Mouse (Mus musculus) heart, embryonic 14.5 days (tissue): Measurements from ENCODE around the gene Gm45021. TPM values are rescaled to one million over a fixed set of nuclear protein-coding genes. Genes with fewer than 3 reads are reported as not detected.

Experiments used
- ATAC-seq: fragments of 200-750 bp; cut with Nextera tagmentation; 2 replicates; pipeline ENCODE4 v1.8.0; 2017; ENCODE audit warnings: low read depth, moderate TSS enrichment; ENCODE audit not compliant: insufficient number of reproducible peaks, insufficient read depth, low FRiP score
- H3K27ac ChIP-seq, 2 experiments: fragments of 200-500 bp in 1 of 2; fragments of 300-500 bp in 1 of 2; sonication (generic) in 1 of 2; replicated peaks in 1 of 2; 2 replicates each; pipeline ENCODE4 v1.5.1; 2012 to 2014; ENCODE audit warnings: low read depth in 2 of 2, low read length in 2 of 2, control low read depth in 1 of 2, mild to moderate bottlenecking in 1 of 2, mixed read lengths in 1 of 2; ENCODE audit not compliant: control insufficient read depth in 1 of 2, insufficient read depth in 1 of 2
- H3K27me3 ChIP-seq: fragments of 300-500 bp; sonication (generic); 2 replicates; pipeline ENCODE4 v1.6.1; 2014; ENCODE audit warnings: mild to moderate bottlenecking, low read length, control low read depth; ENCODE audit not compliant: control insufficient read depth, insufficient read depth
- H3K36me3 ChIP-seq: fragments of 300-500 bp; sonication (generic); 2 replicates; pipeline ENCODE4 v1.6.1; 2014; ENCODE audit warnings: mild to moderate bottlenecking, control low read depth, low read length, mixed read lengths; ENCODE audit not compliant: control insufficient read depth, insufficient read depth
- H3K4me1 ChIP-seq, 2 experiments: fragments of 200-500 bp in 1 of 2; fragments of 300-500 bp in 1 of 2; sonication (generic) in 1 of 2; 2 replicates each; pipeline ENCODE4 v1.6.1; 2012 to 2014; ENCODE audit warnings: low read length in 2 of 2, control low read depth in 1 of 2, mixed read lengths in 1 of 2; ENCODE audit not compliant: control insufficient read depth in 2 of 2, insufficient read depth in 2 of 2
- H3K4me2 ChIP-seq: fragments of 300-500 bp; sonication (generic); 2 replicates; pipeline ENCODE4 v1.6.1; 2014; ENCODE audit warnings: mild to moderate bottlenecking, low read length
- H3K4me3 ChIP-seq, 2 experiments: fragments of 200-500 bp in 1 of 2; fragments of 300-500 bp in 1 of 2; sonication (generic) in 1 of 2; 2 replicates each; pipeline ENCODE4 v1.5.1; 2012 to 2014; ENCODE audit warnings: low read length in 2 of 2, mild to moderate bottlenecking in 2 of 2, control low read depth in 1 of 2, low read depth in 1 of 2, moderate library complexity in 1 of 2; ENCODE audit not compliant: control insufficient read depth in 1 of 2, insufficient read depth in 1 of 2
- H3K9ac ChIP-seq: fragments of 300-500 bp; sonication (generic); 2 replicates; pipeline ENCODE4 v1.6.1; 2014; ENCODE audit warnings: mild to moderate bottlenecking, low read length
- H3K9me3 ChIP-seq: fragments of 300-500 bp; sonication (generic); 2 replicates; pipeline ENCODE4 v1.6.1; 2016; ENCODE audit warnings: low read length, control low read depth; ENCODE audit not compliant: control insufficient read depth
- WGBS: fragments of 180-500 bp; shearing (Covaris S2); extraction: QIAGEN DNeasy Blood & Tissue Kit; methylation state at CpG from one replicate; pipeline ENCODE4 v1.1.7; 2014; 5-methylcytosine and 5-hydroxymethylcytosine counted together
- polyA plus RNA-seq: library from polyadenylated mRNA; unstranded; fragments of >200 nt; fragmentation: Nextera tagmentation; extraction: Ambion mirVana; gene quantifications from 2 replicates; pipeline ENCODE4 v1.2.1, GENCODE M21; 2014

Gm45021 gene
- polyA plus RNA-seq, 1 experiment from 2014 or later, result 1.3 TPM

DNA sequence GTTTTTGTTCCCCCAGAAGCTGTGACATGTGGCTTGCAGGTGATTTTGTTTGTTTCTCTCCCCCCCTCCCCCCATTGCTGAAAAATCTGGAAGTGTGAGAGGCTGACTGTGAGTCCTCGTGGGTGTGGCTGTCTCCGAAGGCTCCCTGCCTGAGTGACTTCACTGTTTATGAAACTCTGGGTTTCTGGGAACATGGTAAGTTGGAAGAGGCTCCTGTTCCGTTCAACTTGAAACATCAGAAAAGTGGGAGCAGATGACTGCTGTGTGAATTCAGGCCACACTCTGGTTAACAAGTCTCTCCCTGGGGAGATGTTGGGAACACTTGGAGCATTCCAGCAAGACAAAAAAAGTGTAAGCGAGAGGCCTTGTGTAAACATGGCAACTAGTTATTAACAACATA is 42.6 kb upstream of the Gm45021 start:
- Histone ChIP-seq H3K27me3 (no peaks in the 10 kb centered on the region), H3K9ac (no peak overlapping the region), H3K4me3 (no peak overlapping the region), H3K4me1 (peaks cover 0 to under 1% of the 10 kb centered on the region in 2 experiments; a peak in 1 of 4 replicates), H3K4me2 (no peak overlapping the region), H3K9me3 (no peaks in the 10 kb centered on the region), H3K27ac (no peak overlapping the region), H3K36me3 (no peaks in the 10 kb centered on the region)
- WGBS, result 57% methylated on average over 4 of the region's 4 CpGs
- no peak for ATAC-seq

DNA sequence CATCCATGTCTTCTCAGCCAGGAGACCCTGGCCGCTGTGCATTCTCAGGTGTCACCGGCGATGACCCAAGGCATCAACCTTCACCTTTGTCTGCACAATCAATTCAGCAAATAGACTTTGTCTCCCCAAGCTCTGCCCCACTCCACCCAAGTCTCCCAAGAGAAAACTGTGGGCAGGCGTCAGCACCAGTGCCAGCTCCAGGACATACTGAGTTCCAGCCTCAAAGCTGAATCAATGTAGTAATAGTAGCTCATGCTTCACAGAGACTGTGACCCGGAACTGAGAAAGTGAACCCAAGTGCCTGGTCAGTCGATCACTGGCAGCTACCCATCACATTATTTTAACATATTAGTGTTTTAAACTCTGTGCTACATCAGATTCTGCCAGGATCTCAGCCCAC is 41.1 kb upstream of the Gm45021 start:
- Histone ChIP-seq H3K4me3 (no peak overlapping the region), H3K9me3 (no peaks in the 10 kb centered on the region), H3K4me1 (no peaks in the 10 kb centered on the region), H3K36me3 (no peaks in the 10 kb centered on the region), H3K27me3 (no peaks in the 10 kb centered on the region), H3K9ac (no peak overlapping the region), H3K4me2 (no peak overlapping the region), H3K27ac (no peak overlapping the region)
- no peak for ATAC-seq
- WGBS, result 78% methylated on average over 6 of the region's 6 CpGs

DNA sequence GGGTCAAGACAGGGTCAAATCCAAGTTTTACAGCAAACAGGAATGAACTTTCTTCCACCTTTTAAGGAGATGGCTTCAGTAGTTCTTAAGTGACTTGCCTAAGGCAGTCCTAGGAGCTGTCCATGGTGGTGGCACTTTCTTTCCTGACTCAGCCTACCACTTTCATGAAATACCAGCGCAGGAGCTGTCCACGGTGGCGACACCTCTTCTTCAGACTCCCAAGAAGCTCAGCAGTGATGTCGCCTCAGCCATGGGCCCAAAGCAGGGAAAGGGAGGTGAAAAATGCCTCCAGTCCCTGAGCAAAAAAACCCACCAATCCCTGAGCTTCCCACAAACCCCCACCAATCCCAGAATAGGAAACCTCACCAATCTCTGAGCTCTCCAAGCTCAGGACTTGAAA is 36.5 kb upstream of the Gm45021 start:
- no peak overlapping the region for H3K27ac ChIP-seq
- H3K27me3 ChIP-seq, result no peaks in the 10 kb centered on the region
- no peak overlapping the region for H3K4me2 ChIP-seq
- ATAC-seq, result no peak
- no peaks in the 10 kb centered on the region for H3K36me3 ChIP-seq
- peaks cover 9 to 12% of the 10 kb centered on the region in 2 experiments for H3K4me1 ChIP-seq
- H3K9ac ChIP-seq, result no peak overlapping the region
- H3K4me3 ChIP-seq, result no peak overlapping the region
- no peaks in the 10 kb centered on the region for H3K9me3 ChIP-seq
- 35% methylated on average over 4 of the region's 4 CpGs for WGBS

DNA sequence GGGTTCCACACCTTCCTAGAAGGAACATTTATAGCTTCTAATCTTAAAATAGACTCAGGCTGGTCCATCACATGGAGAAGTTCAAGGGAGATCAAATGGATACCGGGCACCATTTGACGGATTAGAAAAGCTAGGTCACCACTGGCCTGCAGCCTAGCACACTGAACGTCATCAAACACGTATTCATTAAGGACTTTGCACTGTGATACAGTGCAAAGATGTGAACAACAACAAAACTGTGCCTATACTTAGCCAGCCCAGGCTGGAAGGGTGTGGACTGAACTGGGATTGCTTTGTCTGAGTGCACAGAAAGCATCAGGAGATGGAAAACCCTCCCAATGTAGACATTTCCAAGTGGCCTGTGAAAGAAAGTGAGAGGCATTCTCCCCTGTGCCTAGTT is 35.6 kb upstream of the Gm45021 start:
- Histone ChIP-seq H3K4me2 (peak overlapping the region; percentile 92), H3K36me3 (no peaks in the 10 kb centered on the region), H3K27me3 (no peaks in the 10 kb centered on the region), H3K4me3 (peak overlapping the region; percentile 55 to 57), H3K4me1 (peaks cover 9 to 12% of the 10 kb centered on the region in 2 experiments), H3K9me3 (no peaks in the 10 kb centered on the region), H3K9ac (peak overlapping the region; percentile 83), H3K27ac (peak overlapping the region; percentile 97 to 99)
- WGBS, result 71% methylated on average over 4 of the region's 4 CpGs
- ATAC-seq, result no peak

DNA sequence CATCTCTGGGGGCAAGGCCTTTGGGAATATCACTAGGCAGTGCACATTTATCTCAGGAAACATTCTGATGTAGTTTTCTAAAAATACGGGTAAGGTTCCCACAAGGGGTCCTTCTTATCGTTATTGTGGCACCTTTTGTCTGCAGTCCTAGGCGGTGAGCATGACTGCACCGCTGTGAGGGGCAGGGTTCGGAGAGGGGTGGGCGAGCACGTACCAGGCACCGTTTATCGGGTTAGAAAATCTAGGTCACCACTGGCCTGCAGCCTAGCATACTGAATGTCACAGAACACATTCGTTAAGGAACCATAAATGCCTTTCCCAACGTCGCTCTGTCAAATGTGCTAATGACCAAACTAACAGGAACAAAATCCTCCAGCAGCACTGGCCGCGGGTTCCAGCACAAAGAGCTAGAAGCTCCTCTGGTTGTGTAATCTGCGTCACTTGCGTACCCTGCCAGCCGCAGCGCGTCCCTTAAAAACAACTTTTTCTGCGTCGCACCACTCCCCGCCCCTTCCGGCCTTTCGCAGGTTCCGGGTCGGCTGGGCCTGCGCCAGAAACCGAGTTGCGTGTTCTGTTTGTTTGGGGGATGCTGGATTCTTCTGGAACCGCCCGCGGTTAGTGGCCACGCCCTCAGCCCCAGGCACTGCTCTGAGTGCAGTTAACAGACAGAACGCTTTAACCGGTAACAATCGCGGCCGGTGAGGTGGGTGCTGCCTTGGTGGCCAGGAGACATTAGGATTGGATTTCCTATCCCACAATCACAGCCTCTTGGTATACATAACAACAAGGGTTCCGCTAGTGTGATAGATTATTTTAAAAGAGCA is 34.9 kb upstream of the Gm45021 start, which contains the start of gene Lrrc61:
Gene Lrrc61 (plus strand): TSS at position 517 of the 824 bp plus-strand sequence.
- no peaks in the 10 kb centered on the region for H3K27me3 ChIP-seq
- peak within 1 kb of the TSS; percentile 55 to 57 for H3K4me3 ChIP-seq
- H3K4me1 ChIP-seq, result peaks cover 9 to 12% of the 10 kb centered on the region in 2 experiments
- H3K27ac ChIP-seq, result peak within 1 kb of the TSS; percentile 97 to 99
- peak within 1 kb of the TSS; percentile 92 for H3K4me2 ChIP-seq
- H3K9ac ChIP-seq, result peak within 1 kb of the TSS; percentile 83
- under 1% methylated on average over 39 of the region's 39 CpGs for WGBS
- no peaks in the 10 kb centered on the region for H3K9me3 ChIP-seq
- H3K36me3 ChIP-seq, result 0 out of 2 replicates have a peak, but pooled peaks cover 5% of the 10 kb centered on the region
- peak; percentile 86 for ATAC-seq

DNA sequence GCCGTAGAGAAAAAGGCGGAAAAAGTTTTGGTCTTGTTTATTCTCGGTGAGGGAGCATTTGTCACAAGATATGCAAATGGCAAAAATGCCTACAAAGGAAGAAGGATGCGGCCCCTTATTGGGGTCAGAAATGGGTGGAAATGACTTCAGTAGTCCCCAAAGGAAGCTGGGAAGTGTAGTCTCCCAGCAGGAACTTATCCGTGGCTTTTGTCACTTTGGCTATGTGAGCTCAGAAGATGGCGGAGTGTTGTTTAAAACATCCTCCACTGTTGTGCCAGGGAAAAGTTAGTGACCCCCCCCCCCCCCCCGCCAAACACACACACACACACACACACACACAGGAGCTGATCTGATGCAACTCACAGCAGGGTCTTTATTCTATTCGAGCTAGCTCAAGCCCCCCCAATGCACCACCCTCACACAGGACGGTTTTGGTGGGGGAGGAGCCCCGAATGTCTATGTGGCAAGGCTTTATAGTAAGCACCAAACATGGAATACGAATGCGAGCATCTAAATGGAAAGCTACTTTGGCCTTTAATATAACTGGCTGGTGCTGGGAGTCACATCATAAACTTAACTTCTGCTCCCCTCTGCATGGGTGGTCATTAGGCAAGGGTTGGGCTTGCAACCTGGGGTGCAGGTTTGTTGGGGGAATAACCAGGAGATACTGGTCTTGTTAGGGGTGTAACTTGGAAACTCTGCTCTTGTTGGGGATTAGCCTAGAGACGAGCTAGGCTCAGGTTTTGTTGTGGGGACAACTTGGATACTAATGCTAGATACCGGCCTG is 34.1 kb upstream of the Gm45021 start:
- 29% methylated on average over 14 of the region's 14 CpGs for WGBS
- ATAC-seq, result peak; percentile 73; the same call in 1 of the 2 replicates
- peaks cover 12% of the 10 kb centered on the region; the same call in 1 of the 2 replicates for H3K36me3 ChIP-seq

DNA sequence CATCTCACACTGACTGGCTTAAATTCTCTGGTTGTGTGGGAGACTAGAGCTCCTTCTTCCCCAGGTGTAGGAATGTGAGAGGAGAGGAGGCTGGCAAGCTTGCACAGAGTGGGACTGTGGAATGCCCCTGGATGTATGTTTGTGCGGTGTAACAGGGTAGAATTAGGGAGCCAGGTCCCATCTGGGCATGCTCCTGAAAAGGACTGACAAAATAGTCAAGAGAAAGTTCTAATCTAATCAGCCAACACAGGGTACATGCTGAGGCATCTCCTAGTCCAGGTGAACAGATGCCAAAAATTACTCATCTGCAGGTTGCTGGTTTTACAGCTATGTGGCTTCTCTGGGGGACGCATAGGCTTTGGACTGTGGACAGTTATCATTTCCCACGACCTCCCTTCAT is 33.5 kb upstream of the Gm45021 start:
- peaks cover 16% of the 10 kb centered on the region; the same call in 1 of the 2 replicates for H3K36me3 ChIP-seq
- no peak overlapping the region for H3K4me3 ChIP-seq
- H3K4me2 ChIP-seq, result no peak overlapping the region
- H3K9ac ChIP-seq, result no peak overlapping the region
- peaks cover 9 to 12% of the 10 kb centered on the region in 2 experiments for H3K4me1 ChIP-seq
- no peak for ATAC-seq
- WGBS, result 75% methylated on average over 3 of the region's 3 CpGs
- H3K9me3 ChIP-seq, result no peaks in the 10 kb centered on the region
- H3K27ac ChIP-seq, result peak overlapping the region in 1 of 2 experiments; percentile 99; a peak in 1 of 4 replicates
- H3K27me3 ChIP-seq, result no peaks in the 10 kb centered on the region

More for the DNA sequence above, 34.1 kb upstream of the Gm45021 start:
- Histone ChIP-seq H3K27me3 (no peaks in the 10 kb centered on the region), H3K4me1 (peaks cover 9 to 12% of the 10 kb centered on the region in 2 experiments), H3K4me2 (peak overlapping the region; percentile 92), H3K9me3 (no peaks in the 10 kb centered on the region), H3K4me3 (peak overlapping the region; percentile 55 to 57), H3K9ac (peak overlapping the region; percentile 83), H3K27ac (peak overlapping the region; percentile 97 to 99)
